Mouse (Mus musculus): ENCODE results near the gene Inhbb. TPM values are rescaled to one million over a fixed set of nuclear protein-coding genes. Genes with fewer than 3 reads are reported as not detected.

Gene Inhbb
- polyA plus RNA-seq, 1 experiment from 2014 or later = 2.7 TPM

DNA sequence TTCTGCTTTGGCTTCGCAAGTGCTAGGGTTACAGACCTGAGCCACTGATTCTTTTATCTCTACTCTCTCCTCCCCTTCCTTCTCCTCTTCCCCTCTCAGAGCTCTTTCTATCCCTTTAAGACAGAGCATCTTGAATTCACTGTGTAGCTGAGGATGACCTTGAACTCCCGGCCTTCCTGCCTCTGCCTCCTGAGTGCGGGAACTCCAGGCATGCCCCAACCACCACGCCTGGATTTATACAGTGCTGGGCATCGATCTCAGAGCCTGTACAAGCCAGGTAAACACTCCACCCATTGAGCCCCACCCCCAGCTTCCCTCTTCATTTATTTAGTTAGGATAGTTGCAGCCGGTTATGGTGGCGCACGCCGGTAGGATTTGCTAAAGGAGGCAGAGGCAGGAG, 20.9 kb upstream of the Inhbb start:
- 92% methylated on average over 9 of the region's 9 CpGs for WGBS
- H3K9ac ChIP-seq = no peak overlapping the region
- no peak for ATAC-seq (ENCODE audit: low FRiP score)
- no peak overlapping the region for H3K27ac ChIP-seq
- no peaks in the 10 kb centered on the region for H3K9me3 ChIP-seq
- no peaks in the 10 kb centered on the region for H3K4me1 ChIP-seq (replicated peaks)
- no peaks in the 10 kb centered on the region for H3K27me3 ChIP-seq
- no peak overlapping the region for H3K4me2 ChIP-seq
- no peaks in the 10 kb centered on the region for H3K36me3 ChIP-seq
- no peak overlapping the region for H3K4me3 ChIP-seq

DNA sequence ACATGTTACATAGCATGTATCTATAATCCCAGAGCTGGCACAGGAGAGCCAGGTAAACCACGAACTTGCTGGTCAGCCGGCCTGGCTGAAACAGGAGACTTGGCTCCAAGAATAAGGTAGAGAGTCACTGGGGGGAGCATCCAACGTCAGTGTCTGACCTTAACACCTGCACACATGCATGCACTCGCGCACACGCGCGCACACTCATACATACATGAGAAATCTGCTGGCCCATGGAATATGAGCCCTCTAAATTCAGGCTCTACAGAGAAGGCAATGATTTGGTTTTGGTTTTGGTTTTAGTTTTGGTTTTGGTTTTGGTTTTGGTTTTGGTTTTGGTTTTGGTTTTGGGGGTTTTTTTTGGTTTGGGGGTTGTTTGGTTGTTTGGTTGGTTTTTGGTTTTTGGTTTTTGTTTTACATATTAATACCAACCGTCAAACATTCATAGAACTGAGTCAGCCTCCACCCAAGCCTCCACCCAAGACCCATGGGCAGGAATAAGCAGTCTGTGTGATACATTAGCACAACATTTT, 16.1 kb upstream of the Inhbb start:
- H3K9me3 ChIP-seq = no peaks in the 10 kb centered on the region
- no peak overlapping the region for H3K4me2 ChIP-seq
- H3K27me3 ChIP-seq = no peaks in the 10 kb centered on the region
- no peak overlapping the region for H3K27ac ChIP-seq
- no peak for ATAC-seq (ENCODE audit: low FRiP score)
- no peak overlapping the region for H3K9ac ChIP-seq
- H3K4me3 ChIP-seq = no peak overlapping the region
- H3K4me1 ChIP-seq (replicated peaks) = no peaks in the 10 kb centered on the region
- WGBS = 95% methylated on average over 9 of the region's 9 CpGs
- H3K36me3 ChIP-seq = no peaks in the 10 kb centered on the region

DNA sequence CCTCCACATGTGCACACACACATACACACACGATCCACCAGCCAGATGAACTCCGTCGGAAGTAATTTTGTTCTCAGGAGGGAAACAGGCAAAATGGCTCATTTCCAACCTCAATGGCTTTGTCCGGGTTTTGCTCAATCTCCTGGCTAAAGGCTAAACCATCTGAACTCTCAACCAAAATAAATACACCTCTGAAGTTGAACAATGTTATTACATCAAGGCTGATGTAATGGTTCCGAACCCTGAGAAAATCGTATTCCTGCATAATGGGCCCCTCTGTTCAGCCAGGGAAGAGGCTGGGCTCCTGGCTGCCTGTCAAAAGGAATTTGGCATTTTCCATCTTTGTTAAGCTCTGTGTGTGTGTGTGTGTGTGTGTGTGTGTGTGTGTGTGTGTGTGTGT, 15.4 kb upstream of the Inhbb start:
- no peaks in the 10 kb centered on the region for H3K4me1 ChIP-seq (replicated peaks)
- H3K9ac ChIP-seq = no peak overlapping the region
- no peak overlapping the region for H3K4me2 ChIP-seq
- no peaks in the 10 kb centered on the region for H3K36me3 ChIP-seq
- no peak overlapping the region for H3K4me3 ChIP-seq
- WGBS = 70% methylated on average over 6 of the region's 6 CpGs
- H3K9me3 ChIP-seq = no peaks in the 10 kb centered on the region
- no peak overlapping the region for H3K27ac ChIP-seq
- ATAC-seq (ENCODE audit: low FRiP score) = no peak
- no peaks in the 10 kb centered on the region for H3K27me3 ChIP-seq

DNA sequence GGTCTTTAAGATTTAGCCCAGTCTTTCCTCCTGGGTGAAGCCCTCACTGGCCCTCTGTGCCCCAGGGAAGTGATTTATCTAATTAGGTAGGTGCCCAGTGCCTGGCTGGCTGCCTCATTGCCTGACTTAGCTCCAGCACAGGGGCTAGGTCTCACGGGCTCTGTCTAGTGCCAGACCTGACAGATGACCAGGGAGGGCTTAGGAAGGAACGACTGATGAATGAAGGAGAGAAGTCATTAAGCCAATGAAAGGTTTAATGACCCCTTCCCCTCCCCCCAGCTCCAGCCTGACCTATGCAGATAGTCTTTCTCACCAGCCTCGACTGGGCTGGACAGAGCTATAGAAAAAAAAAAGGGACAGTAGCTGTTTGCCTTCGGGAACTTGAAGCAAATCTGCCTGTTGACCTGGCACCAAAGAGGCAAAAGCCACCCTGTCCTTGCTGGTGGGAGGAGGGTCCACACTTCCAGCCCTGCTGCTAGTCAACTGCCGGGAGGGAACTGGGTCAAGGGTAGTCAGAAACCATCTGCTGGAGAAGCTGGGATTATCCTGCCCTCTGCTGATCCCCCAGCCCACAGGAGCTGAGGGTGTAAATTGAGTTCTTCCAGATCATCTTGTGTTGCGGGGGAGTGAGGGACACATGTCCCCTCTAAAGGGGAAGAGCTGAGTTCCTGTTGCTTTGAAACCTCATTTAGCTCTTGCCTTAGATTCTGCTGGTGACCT, 2.3 kb upstream of the Inhbb start:
- Histone ChIP-seq H3K36me3 (no peaks in the 10 kb centered on the region), H3K4me2 (no peak overlapping the region), H3K4me3 (no peak overlapping the region), H3K9ac (no peak overlapping the region), H3K4me1 (replicated peaks) (peaks cover 40% of the 10 kb centered on the region), H3K27me3 (peaks cover 58% of the 10 kb centered on the region), H3K27ac (no peak overlapping the region), H3K9me3 (no peaks in the 10 kb centered on the region)
- WGBS = 41% methylated on average over 6 of the region's 6 CpGs
- no peak for ATAC-seq (ENCODE audit: low FRiP score)

DNA sequence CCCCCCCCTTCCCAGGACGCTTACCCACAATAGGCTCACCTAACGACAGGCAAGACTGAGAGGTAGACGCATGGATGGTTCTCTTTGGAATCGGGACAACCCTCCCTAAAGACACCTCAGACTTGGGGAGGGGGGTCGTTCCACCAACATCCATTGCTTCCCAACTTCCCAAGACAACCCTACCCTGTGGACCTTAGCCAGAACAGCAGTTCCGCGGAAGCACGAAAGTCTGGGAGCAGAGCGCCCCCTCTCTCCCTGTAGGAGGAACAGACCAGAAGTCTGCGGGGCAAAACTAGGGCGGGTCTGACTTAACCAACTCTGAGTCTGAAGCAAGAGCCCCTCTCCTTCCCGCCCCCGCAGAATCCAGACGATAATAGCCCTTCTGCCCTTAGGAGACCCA, 1.5 kb upstream of the Inhbb start:
- H3K4me1 ChIP-seq (replicated peaks) = peaks cover 47% of the 10 kb centered on the region
- no peak overlapping the region for H3K4me3 ChIP-seq
- no peak overlapping the region for H3K27ac ChIP-seq
- H3K4me2 ChIP-seq = 0 out of 2 replicates have a peak overlapping the region, but pooled peaks have one; percentile 1
- H3K27me3 ChIP-seq = peaks cover 66% of the 10 kb centered on the region
- no peaks in the 10 kb centered on the region for H3K9me3 ChIP-seq
- no peak for ATAC-seq (ENCODE audit: low FRiP score)
- no peak overlapping the region for H3K9ac ChIP-seq
- H3K36me3 ChIP-seq = no peaks in the 10 kb centered on the region
- 8% methylated on average over 14 of the region's 14 CpGs for WGBS

DNA sequence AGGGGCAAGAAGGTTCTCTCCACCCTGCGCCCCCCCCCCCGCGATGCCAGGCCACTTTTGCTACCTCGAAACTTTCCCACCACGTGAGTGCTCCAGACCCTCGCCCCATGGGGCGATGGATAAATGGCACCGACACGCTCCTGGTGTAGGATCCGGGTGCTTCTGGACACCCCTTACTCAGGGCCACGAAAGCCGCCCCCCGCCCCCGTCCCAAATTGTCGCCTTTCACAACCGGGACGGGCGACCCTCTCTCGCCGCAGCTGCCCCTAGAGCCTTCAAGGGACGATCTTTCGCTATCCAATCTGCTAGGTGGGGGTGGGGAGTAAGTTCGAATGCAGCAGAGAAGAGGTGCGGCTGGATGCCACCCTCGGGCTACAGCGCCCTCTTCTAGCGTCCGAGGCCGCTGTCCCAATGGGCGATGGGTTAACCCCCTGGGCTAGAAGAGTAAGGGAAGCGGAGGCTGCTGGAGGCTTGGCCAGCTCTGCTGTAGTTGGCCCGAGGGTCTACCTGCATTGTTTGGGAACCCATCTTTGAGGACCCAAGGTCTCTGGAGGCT, 490 bp upstream of the Inhbb start:
- Histone ChIP-seq H3K27ac (no peak overlapping the region), H3K27me3 (peaks cover 76% of the 10 kb centered on the region), H3K4me2 (peak overlapping the region; percentile 92), H3K36me3 (no peaks in the 10 kb centered on the region), H3K4me3 (peak overlapping the region; percentile 65), H3K4me1 (replicated peaks) (peaks cover 57% of the 10 kb centered on the region), H3K9ac (peak overlapping the region; percentile 78), H3K9me3 (no peaks in the 10 kb centered on the region)
- 1% methylated on average over 31 of the region's 32 CpGs for WGBS
- ATAC-seq (ENCODE audit: low FRiP score) = peak; percentile 9; the same call in 1 of the 2 replicates

DNA sequence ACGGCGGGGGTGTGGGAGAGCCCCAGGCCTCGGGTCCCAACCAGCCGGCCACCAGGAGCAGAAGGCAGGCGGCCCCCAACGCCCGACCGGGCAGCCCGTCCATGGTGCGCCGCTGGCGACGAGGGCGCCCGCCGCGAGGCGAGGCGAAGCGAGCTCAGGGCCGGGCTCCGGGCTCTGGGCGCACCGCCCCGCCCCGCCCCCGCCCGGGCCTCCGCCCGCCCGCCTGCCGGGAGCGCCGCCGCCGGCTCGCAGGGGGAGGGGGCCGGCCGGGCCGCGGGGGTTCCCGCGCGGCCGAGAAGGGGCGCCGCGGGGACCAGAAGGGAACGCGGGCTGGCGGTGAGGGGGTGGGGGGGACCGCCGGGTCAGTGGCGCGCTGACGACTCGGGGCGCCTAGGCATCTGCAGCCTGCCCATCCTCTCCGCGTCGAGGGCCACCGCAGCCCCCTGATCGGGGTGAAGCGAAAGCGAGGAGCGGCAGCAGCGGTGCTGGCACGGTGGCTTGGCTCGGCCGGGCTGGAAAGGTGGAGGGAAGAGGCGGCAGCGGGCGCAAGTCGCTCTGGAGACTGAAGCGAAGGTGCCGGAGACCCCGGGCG, 968 bp downstream of the Inhbb start:
- Histone ChIP-seq H3K9me3 (no peaks in the 10 kb centered on the region), H3K36me3 (no peaks in the 10 kb centered on the region), H3K27ac (peak overlapping the region; percentile 76), H3K9ac (peak overlapping the region; percentile 78), H3K4me2 (peak overlapping the region; percentile 92), H3K27me3 (peaks cover 90% of the 10 kb centered on the region), H3K4me3 (peak overlapping the region; percentile 65), H3K4me1 (replicated peaks) (peaks cover 70% of the 10 kb centered on the region)
- ATAC-seq (ENCODE audit: low FRiP score) = 0 out of 2 replicates have a peak, but pooled peaks have one; percentile 21
- WGBS = 0% methylated on average over 43 of the region's 78 CpGs

DNA sequence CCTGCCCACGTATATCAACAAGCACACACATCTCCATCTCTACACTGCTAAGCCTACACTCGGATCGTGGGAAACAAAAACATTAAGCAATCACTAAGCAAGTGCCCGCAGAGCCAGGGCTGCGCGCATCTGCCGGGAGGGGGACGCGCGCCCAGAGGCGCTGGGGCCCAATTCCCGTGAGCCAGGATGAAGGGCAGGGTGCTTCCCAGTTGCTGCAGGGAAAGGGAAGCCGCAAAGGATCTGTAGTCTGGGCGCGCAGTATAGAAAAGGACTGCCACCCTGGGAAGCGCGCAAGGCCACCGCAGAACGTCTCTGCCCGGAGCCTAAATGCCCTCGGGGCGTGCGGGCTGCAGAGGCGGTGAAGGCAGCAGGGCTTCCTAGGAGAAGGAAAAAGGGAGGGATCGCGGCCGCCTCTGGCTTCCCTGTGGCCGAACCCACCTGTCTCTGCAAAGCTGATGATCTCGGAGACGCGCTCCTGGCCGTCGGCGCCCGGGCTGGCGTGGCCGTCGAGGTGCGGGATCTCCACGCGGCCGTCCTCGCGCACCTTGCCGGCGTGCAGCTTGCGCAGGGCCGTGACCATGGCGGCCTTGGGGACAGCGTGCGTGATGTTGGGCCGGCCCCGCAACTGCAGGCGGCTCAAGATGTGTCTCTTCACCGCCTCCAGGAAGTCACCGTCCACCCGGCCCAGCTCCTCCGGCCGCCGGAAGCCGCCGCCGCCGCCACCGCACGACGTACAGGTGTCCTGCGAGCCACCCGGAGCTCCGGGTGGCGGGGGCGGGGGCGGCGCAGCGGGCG, 1.7 kb downstream of the Inhbb start:
- ATAC-seq (ENCODE audit: low FRiP score) = 0 out of 2 replicates have a peak, but pooled peaks have one; percentile 6
- under 1% methylated on average over 57 of the region's 76 CpGs for WGBS

DNA sequence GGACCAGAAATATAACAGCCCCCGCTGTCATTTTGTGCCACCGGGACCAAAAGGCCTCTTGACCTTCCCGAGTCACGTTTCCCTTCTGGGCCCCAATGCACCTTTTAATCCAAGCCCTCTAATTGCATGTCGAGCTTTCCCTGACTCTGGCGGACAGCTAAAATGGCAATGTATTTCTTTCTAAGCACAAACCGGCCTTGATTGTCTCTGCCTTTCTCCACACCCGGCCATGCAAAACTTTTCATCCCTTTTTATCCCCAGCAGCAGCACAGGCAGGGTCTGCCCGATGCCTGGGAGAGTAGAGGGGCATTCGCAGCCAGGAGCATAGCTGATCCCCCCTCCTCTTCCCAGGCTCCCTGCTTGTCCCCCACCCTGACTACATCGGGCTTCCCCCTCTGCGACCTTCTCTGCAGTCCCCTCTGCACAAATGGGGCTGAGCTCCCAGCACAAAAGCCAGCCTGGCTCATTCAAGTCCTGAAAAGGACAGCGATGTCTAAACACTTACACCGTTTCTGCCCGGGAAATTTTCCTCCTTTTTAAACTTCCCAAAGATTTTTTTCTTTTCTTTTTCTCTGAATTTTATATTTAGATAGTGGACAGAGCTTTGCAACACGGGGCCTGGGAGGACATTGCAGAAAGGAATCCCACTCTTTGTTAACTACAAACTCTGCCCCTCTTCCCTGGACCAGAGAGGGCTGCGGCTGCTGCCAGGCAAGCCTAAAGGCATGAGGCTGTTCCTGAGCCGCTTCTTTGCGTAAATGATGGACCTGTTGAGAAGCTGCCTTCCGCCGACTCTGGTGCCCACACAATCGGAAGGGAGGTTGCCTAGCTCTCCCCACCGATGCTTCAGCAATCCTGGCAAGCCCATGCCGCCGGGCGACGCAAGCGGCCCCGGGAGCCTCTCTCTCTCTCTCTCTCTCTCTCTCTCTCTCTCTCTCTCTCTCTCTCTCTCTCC, 2.6 kb downstream of the Inhbb start:
- H3K27ac ChIP-seq = peak overlapping the region; percentile 67
- H3K9me3 ChIP-seq = no peaks in the 10 kb centered on the region
- no peaks in the 10 kb centered on the region for H3K36me3 ChIP-seq
- ATAC-seq (ENCODE audit: low FRiP score) = no peak
- peak overlapping the region; percentile 65 for H3K4me3 ChIP-seq
- H3K4me1 ChIP-seq (replicated peaks) = peaks cover 70% of the 10 kb centered on the region
- H3K4me2 ChIP-seq = peak overlapping the region; percentile 92
- H3K9ac ChIP-seq = peak overlapping the region; percentile 78
- WGBS = 2% methylated on average over 29 of the region's 29 CpGs
- H3K27me3 ChIP-seq = peaks cover 84% of the 10 kb centered on the region

More for the DNA sequence above, 1.7 kb downstream of the Inhbb start:
- peak overlapping the region; percentile 67 for H3K27ac ChIP-seq
- peaks cover 70% of the 10 kb centered on the region for H3K4me1 ChIP-seq (replicated peaks)
- peak overlapping the region; percentile 92 for H3K4me2 ChIP-seq
- peak overlapping the region; percentile 78 for H3K9ac ChIP-seq
- H3K9me3 ChIP-seq = no peaks in the 10 kb centered on the region
- H3K4me3 ChIP-seq = peak overlapping the region; percentile 65
- H3K27me3 ChIP-seq = peaks cover 84% of the 10 kb centered on the region
- H3K36me3 ChIP-seq = no peaks in the 10 kb centered on the region

DNA sequence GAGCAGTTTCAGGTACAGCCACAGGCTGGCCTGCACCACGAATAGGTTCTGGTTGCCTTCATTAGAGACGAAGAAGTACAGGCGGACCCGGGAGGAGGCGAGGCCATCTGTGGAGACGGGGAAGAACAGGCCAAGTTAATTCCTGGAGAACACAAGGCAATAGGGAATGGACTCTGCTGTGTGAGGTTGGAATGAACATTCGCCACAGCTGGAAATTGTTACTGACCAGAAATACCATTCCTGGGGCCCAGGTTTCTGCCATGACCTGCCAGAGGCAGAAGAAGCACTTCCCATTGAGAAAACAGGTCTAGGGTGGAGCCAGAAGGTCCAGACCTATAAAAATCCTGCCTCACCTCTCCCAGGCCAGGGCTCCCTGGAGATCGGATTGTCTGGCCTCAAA, 4.1 kb downstream of the Inhbb start:
- Histone ChIP-seq H3K36me3 (no peaks in the 10 kb centered on the region), H3K4me2 (peak overlapping the region; percentile 92; the same call in 1 of the 2 replicates), H3K9me3 (no peaks in the 10 kb centered on the region), H3K9ac (no peak overlapping the region), H3K27ac (no peak overlapping the region), H3K4me1 (replicated peaks) (peaks cover 65% of the 10 kb centered on the region), H3K4me3 (no peak overlapping the region; the same call in 1 of the 2 replicates), H3K27me3 (peaks cover 84% of the 10 kb centered on the region)
- no peak for ATAC-seq (ENCODE audit: low FRiP score)
- WGBS = 70% methylated on average over 8 of the region's 8 CpGs

DNA sequence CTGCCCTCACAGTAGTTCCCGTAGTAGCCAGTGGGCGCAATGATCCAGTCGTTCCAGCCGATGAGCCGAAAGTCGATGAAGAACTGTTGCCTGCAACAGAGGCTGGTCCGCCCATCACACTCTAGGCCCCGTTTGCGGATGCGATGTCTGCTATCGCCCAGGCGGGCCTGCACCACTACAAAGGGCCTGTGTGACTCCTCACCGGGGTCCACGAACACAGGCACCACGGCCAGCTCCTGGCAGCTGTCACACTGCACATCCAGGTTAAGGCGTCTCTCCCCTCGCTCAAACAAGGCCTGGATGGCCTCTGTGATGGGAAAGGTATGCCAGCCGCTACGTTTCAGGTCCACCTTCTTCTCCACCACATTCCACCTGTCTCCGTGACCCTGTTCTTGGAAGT, 4.5 kb downstream of the Inhbb start:
- WGBS = 80% methylated on average over 20 of the region's 20 CpGs
- ATAC-seq (ENCODE audit: low FRiP score) = no peak
- no peak overlapping the region for H3K9ac ChIP-seq
- H3K36me3 ChIP-seq = no peaks in the 10 kb centered on the region
- peaks cover 81% of the 10 kb centered on the region for H3K27me3 ChIP-seq
- no peak overlapping the region for H3K27ac ChIP-seq
- H3K4me2 ChIP-seq = no peak overlapping the region
- H3K4me3 ChIP-seq = no peak overlapping the region
- peaks cover 61% of the 10 kb centered on the region for H3K4me1 ChIP-seq (replicated peaks)
- no peaks in the 10 kb centered on the region for H3K9me3 ChIP-seq
